Mouse (Mus musculus): ENCODE measurements at regions not wholly inside any gene's neighbourhood (a gene's known extent, or its start where the extent isn't known, plus 50 kb on each side); places are given as distances from the start of the nearest gene placed in this dataset.

DNA sequence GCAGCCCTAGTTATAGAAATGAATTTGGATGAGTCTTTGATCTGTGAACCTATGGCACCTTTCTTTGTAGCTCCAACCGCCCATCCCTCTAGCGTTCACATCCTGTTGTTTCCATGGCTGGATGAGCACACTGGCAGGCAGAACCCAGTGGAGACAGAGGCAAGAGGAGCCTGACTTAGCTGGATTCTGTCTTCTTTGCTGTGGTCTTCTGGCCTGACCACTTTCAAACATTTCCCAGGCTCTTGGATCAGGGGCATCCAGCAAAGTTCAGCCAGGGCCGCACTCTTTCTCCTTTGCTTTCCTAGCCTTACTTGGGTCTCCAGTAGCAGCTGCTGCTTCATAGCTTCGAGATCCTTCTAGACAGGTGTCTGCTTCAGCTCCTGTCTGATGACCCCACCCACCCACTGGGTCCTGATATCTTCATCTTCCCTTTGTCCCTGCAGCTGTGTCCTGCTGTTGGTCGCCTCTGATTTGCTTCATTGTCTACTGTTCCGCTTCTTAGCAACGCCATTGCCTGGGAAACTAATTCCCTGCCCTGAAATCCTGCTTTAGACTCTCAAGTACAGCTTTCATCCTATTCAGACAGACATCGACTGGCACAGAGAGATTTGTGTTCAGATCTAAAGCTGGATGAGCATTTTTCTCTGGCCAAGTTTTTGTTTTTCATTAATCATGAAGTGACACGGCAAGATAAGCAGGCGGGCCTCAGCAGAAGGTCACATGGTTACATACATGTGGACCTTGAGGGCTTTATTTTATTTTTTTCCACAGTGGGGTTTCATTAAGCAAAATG, 153.6 kb upstream of the Tnp1 start:
- no peak for TF ChIP-seq CTCF (IDR thresholded peaks at IDR 0.05 in 2 of 3, conservative IDR thresholded peaks at IDR 0.05 in 1 of 3; ENCODE audit: control insufficient read depth in 1 of 3, insufficient read depth in 1 of 3, low read depth in 2 of 3, low read length in 3 of 3, poor library complexity in 1 of 3, severe bottlenecking in 1 of 3)
- TF ChIP-seq TAL1 (IDR thresholded peaks at IDR 0.05; ENCODE audit: low read length) = no peak
- TF ChIP-seq KAT2A (conservative IDR thresholded peaks at IDR 0.05; ENCODE audit: low read depth, low read length) = no peak
- no peak for TF ChIP-seq POLR2A (IDR thresholded peaks at IDR 0.05; ENCODE audit: control insufficient read depth in 1 of 2, insufficient read depth in 1 of 2, low read depth in 1 of 2, low read length in 2 of 2, poor library complexity in 1 of 2)
- TF ChIP-seq JUND (IDR thresholded peaks at IDR 0.05; ENCODE audit: low read depth, low read length) = no peak
- TF ChIP-seq USF1 (IDR thresholded peaks at IDR 0.05; ENCODE audit: low read depth, low read length) = no peak
- TF ChIP-seq POLR2AphosphoS5 (IDR thresholded peaks at IDR 0.05; ENCODE audit: borderline replicate concordance, low read depth, low read length) = no peak
- no peak for TF ChIP-seq NELFE (IDR thresholded peaks at IDR 0.05; ENCODE audit: low read depth, low read length)
- no peak for TF ChIP-seq CHD1 (IDR thresholded peaks at IDR 0.05; ENCODE audit: low read depth, low read length)
- TF ChIP-seq EP300 (IDR thresholded peaks at IDR 0.05; ENCODE audit: low read depth in 1 of 2, low read length in 2 of 2) = no peak
